Mouse (Mus musculus) adrenal gland, adult (tissue): ENCODE data around the gene Wnt10a.

Source experiments
- DNase-seq, 2 experiments: peaks; one replicate each; pipeline ENCODE4 v3.0.0; 2022 to 2023; ENCODE audit warnings: low spot score in 1 of 2; ENCODE audit not compliant: inconsistent age in 2 of 2

The Wnt10a gene

DNA sequence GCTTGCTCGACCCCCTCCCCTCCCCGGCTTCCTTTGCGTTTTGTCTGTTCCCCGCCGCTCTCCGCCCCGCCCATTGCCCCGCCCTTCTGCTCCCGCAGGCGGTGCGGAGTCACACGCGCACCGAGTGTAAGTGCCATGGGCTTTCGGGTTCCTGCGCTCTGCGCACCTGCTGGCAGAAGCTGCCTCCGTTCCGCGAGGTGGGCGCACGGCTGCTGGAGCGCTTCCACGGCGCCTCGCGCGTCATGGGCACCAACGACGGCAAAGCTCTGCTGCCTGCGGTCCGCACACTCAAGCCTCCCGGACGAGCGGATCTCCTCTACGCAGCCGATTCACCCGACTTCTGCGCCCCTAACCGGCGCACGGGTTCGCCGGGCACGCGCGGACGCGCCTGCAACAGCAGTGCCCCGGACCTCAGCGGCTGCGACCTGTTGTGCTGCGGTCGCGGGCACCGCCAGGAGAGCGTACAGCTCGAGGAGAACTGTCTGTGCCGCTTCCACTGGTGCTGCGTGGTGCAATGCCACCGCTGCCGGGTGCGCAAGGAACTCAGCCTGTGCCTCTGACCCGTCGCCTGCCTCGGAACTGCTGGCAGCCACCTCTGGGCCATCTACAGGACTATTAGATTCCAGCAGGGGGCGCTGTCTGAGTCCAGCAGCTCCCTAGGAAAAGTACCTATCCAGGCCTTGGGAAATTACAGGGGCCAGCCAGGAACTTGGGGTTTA, 7.1 kb upstream of the Wnt10a start:
- peak; percentile 79 to 90 for DNase-seq

DNA sequence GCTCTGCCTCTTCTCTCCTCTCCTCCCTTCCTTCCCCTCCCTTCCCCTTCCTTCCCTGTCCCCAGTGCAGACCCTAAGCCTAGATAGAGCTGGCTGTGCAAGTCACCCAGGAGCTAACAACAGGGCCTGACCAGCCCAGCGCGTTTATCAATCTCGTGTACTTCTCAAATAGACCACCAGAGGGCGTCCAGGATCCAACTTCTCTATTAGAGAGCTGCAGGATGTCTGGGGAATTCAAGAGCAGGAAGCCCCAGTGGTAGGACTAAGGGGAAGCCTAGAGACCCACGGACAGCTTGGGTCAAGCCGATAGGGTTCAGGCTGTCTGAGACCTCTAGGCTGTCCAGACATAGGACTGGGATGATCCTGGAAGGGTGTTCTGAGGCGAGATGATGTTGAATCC, 3.5 kb upstream of the Wnt10a start:
- peak; percentile 77 to 95 for DNase-seq

DNA sequence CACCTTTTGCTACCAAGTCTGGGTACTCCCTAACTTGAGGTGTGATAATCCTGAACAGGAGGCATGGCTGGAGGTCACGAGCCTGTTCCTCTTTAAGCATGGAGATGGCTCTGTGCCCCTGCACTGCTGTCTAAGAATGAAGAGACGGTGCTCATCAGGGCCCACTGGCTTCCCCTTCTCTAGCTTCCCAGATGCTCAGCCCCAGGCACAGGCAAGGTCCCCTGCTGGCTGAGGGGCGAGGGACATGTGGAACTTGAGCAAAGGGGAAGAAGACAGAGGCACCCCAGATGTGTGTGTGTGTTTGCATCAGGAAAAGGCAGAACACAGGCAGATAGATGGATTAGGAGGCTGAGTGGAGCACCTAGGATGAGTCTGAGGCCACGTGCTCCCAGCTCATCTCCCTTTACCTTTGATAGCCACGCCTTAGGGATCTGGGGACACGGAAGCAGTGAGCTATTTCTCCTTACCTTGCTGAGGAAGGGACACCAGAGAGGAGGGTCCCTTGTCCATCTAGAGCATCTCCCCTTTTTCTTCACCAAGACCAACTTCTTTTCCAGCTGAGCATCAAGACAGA, 2.6 kb upstream of the Wnt10a start:
- DNase-seq, result no peak

DNA sequence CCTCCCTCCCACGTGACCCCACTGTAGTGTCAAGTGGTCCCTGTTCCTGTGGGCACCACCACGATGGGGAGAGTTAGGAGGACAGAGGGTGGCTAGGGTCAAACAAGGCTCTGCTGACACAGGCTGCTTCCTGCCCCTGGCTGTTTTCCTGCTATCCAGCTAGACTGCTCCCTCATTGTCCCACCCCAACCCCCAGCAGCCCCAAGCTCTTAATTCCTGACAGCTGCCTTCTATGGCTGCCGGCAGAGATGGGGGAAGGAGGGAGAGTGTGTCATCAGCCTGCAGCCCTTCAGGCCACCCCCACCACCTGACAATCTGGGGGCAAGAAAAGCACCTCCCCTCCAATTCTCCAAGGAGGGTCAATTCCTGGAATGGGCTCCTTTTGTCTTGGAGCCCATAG, 1.2 kb upstream of the Wnt10a start:
- DNase-seq, result no peak

DNA sequence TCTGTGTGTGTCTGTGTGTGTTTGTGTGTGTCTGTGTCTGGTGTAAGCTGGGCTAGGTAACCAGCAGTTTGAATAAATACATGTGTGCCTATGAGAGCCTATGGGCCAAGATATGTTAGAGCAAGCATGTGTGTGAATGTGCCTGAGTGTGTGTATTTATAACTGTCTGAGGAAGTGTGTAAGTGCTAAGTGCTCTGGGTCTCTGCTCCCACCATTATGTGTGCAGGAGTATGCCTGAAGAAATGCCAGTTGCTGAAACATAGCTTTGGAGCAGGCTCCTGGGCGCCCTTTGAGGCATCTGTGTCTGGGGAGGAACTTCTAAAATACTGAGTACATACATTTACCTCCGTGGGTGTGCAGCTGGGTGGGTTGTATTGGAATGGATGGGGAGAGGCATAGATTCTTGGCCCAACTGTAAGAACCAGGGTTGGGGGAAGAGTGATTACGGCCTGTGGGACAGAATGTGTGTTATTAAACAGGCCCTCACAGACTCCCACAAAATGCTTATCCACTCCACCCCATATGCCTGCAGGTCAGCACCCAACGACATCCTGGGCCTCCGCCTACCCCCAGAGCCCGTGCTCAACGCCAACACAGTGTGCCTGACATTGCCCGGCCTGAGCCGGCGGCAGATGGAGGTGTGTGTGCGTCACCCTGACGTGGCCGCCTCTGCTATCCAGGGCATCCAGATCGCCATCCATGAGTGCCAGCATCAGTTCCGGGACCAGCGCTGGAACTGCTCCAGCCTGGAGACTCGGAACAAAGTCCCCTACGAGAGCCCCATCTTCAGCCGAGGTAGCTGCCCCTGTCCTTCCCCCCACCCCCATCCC, 1.7 kb downstream of the Wnt10a start:
- DNase-seq, result no peak

DNA sequence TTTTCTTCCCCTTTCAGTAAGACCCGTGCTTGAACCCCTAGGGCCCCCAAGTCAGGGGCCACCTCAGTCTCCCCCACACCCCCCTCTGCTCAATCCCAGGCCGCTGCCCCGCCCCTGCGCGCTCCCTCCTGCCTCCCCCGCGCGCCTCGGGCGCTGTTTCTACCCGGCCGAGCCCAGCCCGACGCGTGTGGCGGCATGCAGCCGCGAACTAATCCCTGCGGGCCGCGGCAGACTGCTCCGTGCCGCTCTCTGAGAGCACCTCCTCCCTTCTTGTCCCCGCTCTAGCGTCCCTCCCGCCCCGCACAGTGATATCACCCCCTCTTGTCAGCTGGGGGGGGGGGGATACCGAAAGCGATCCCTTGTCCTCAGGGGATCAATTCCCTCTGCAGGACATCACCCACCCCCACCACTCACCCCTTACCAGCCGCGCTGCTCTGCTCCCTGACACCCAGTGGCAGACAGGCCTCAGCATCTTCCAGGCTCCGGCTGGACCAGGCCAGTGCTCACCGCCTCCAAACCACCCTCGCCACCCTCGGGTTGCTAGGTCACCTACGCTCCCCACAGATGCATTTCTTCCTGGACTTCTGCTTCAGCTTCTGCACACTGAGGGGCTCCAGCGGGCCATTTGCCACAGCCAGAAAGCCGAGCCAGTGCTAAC, 3.3 kb downstream of the Wnt10a start:
- DNase-seq, result no peak

DNA sequence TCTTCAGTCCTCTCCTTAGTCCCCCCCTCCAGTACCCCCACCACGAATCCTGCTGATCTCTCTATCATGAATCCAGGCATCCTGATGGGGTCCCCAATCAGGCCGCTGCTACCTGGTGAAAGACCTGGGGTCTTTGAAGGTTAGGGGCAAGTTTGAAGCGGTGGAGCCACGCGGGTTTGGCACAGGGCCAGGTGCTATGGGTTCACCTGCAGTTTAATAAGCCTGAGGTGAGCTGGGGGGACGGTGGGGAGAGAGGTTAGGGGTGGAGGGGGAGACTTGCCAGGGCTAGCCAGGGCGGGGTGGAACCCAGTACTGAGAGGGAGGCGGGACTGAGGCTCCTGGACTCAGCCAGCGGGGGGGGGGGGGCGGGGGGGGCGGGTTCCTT, 3.8 kb downstream of the Wnt10a start:
- DNase-seq, result no peak

DNA sequence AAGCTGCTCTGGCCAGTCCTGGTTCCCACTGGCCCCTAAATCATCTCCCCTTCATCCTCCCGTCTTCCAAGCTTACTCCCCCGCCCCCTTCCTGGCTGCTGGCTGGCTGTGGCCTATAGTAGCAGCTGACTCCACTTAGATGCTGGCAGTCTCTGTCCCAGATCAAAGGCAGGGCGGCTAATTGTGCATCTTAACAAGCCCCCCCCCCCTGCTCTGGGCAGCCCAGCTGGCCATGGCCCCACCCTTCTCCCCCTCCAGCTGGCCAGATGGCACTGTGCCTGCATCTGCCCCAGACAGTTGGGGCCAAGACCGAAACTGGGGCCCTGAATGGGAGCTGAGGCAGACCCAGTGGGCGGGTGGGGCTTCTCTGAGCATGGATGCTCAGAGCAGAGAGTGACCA, 6.1 kb downstream of the Wnt10a start:
- no peak for DNase-seq

DNA sequence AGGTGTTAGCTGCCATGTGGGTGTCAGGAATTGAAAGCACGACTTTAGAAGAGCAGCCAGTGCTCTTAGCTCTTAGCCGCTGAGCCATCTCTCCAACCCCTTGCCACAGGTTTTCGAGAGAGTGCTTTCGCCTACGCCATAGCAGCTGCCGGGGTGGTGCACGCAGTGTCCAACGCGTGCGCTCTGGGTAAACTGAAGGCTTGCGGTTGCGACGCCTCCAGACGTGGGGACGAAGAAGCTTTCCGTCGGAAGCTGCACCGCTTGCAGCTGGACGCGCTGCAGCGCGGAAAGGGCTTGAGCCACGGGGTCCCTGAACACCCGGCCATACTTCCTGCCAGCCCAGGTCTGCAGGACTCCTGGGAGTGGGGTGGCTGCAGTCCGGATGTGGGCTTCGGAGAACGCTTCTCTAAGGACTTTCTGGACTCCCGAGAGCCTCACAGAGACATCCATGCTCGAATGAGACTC, 9.1 kb downstream of the Wnt10a start:
- DNase-seq, result no peak

DNA sequence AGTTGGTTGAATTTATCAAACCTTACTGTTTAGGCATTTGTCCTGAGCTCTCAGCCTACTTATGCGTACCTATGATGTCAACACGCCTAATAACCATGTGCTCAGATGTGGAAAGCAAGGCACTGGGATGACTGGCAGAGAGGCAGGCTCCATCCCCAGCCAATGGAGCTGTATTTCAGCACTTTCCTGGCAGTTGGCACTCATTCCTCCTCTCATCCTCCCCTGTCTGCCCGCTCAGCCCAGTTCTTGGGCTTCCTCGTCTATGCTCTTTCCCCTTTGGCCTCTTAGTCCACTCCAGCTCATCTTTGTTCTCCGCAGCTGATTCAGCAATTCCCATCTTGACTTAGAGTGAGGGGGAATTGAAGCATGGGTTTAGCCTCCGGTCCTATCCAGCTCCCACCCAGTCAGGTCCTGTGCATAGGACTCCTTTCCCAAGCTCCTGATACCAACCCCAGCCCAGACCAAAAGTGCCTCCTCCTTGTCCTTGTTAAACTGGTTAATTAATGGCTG, 10.4 kb downstream of the Wnt10a start:
- no peak for DNase-seq

DNA sequence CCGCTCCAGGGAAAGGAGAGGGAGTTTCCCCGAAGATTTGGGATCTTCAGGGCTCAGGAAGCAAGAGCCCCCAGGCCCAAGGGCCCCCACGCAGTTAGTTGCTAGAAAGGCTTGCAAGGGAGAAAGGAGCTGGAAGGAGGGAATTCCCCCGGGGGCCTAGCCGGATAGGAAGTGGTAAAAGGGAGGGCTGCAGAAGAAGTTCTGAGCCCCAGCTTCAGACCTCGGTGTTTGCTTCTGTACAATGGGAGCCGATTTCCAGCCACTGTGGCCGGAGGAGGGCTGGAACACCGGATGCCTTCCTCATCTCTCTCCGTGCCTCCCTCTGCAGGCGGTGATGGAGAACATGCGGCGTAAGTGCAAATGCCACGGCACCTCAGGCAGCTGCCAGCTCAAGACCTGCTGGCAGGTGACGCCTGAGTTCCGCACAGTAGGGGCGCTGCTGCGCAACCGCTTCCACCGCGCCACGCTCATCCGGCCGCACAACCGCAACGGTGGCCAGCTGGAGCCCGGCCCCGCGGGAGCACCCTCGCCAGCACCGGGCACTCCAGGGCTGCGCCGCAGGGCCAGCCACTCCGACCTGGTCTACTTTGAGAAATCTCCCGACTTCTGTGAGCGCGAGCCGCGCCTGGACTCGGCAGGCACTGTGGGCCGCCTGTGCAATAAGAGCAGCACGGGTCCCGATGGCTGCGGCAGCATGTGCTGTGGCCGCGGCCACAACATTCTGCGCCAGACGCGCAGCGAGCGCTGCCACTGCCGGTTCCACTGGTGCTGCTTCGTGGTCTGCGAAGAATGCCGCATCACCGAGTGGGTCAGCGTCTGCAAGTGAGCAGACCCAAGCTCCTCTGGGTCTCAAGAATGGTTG, 11.7 kb downstream of the Wnt10a start:
- DNase-seq, result peak; percentile 81 to 90

DNA sequence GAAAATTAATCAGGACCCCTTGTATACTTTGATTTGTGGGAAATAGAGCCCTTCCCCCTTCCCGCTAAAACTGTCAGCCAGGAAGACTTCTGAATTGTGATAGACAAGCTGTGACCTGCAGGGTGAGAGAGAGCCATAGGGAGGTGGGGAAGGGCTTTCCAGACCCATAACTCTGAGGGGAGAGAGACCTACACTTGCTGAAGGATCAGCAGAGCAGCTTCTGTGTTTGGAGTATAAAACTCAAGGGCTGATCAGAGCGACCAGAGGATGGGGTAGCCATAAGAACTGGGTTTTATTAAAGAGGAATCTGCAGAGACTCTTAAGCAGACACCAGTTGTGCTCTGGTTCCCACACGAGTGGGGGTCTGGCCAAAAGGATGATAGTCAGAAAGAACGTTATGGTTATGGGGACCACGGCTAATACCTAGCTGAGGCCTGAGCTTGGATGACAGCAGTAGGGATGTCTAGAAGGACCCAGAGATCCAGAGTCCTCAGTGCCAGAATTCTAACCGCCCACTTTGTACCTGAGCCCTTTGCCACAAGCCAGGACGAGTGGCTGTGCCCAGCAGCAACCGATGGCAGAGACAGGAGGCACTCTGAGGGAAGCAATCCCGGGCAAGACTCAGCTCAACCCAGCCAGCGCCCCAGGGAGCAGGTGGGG, 13.0 kb downstream of the Wnt10a start:
- no peak for DNase-seq

DNA sequence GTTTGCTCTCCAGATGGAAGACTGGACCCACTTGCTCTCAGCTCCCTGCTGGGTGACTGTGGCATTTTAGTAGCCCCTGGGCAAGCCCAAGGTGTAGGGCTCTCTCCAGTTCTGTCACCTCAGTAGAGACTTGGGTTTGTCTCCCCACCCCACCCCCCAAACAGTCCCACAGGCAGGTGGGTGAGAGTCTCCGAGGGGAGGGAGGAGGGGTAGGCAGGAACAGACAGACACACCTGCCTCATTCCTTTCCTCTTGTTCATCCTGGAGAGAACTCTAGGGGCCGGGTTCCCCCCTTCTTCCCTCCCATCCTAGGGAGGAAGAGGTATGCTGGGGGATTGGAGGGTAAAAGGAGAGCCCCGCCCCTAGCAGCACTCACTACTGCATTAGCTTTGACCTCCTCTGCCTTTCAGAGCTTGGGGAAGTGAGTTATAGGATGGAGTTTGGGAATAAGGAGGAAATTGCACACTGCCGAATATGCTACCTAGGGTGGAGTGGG, 14.1 kb downstream of the Wnt10a start:
- DNase-seq, result no peak

DNA sequence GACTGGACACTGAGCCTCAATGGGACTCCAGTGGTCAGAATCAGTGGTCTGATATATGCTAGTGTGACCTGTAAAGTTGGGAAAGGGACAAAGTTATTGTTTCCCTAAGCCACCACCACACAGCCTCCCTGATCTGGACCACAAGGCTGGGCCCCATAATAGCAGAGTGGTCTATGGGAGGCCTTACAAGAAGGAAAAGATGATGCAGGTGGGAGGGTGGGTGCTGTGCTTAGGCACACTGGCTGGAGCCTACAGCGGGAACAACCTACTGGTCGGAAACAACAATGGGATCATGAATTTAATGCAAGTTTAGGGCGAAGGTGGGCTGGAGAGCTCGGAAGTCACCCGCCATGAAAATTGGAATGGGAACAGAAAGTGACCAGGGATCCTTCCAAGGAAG, 14.5 kb downstream of the Wnt10a start:
- peak in 1 of 2 experiments; percentile 37 for DNase-seq

DNA sequence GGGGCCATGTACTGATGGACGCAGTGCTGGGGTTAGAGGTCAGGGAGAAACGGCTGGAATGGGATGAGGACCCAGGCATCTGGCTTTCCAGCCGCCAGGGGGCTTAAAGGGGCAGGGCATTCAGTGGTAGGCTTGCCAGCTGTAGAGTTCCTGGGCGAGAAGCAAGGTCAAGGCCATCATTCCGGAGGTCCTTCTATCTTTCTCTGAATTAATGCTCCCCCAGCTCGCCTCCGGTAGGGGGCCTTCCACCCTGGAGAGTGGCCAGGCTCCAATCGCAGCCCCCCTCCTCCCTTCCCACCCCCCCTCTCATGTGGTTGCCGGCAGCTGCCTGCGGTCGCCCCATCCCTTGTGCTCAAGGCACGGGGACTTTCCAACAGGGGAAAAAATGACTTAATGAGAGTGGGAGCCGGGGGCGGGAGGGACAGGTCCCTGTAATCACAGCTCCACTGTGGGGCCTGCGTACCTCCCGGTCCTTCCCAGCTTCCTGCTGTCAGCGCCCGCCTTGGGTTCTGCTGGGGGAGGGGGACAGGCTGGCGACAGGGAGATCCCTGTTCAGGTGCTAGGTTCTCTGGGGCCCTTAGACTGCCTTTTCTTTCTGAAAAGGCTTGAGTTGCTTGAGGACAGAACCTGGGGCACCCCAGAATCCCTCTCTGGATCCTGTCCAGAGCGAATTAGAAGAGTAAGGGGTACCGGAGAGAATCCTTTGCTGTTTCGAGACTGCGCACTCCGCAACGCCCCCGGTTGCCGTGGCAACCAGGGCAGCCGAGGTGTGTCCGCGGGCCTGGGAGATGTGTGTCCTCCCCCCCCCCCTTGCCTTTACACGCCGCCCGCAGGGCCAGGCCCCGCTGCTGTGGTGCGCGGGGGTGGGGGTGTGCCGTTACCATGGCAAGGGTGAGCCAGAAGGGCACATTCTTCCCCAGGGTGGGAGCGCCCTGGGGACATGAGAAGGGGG, 15.3 kb downstream of the Wnt10a start:
- peak; percentile 82 to 85 for DNase-seq

DNA sequence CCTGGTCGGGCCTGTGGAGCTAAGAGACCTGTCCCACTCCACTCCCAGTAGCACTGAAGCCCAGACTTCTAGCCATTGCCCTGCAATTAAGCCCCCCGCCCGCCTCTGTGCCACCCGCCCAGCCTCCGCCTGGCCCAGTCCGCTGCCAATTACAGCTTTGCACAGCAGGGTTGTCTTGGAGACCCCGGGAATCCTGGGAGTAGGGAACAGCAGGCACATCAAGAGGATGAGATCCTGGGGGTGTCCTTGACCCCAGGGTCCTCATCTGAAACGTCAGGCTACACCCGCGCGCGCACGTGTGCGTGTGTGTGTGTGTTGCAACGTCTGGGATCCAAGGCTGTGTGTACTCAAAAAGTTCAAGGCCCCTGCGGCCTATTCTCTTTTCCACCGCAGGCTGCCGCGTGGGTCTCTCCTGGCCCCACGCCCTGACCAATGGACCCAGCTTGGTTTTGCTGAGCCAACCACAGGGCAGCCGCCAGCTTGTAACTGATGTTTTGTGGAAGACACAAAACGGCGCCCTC, 16.3 kb downstream of the Wnt10a start:
- DNase-seq, result peak in 1 of 2 experiments; percentile 90

DNA sequence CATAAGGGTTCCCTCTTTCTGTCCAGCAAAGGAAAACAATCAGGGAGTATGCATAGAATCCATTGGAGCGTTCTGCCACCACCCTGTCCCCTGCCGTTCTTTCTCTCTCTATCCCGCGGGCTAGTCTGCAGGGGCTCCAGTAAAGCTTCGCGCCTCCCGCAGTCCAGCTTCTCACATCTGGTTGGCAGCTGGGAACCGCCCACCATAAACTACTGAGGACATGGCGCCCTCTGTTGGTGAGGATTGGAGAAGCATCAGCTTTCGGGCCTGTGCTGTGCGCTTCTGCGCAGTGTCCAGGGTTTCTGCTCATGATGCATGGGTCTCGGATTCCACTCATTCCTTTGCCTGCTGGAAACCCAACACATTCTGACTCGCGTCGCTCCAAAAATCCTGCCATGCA, 16.8 kb downstream of the Wnt10a start:
- DNase-seq, result peak; percentile 94 to 98

DNA sequence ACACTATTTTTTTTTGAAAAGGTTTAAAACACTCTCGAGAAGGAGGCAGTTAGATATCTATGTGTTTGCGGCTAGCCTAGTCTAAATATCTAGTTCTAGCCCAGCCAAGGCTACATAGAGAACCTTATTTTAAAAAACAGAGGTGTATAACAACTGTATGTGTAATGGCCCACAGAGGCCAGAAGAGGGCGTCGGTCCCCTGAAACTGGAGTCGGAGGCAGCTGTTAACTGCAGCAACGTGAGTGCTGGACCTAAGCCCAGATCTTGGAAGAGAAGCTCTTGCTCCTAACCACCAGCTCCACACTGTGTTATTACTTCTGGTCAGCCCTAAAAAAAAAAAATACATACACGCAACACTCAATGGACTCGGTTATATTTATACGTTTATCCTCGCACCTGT, 17.7 kb downstream of the Wnt10a start:
- DNase-seq, result no peak
